Mouse (Mus musculus): Measurements from ENCODE around the gene Kif2c.

Gene Kif2c

GRCm38 (mm10) chr4:117181863-117182758 lies at the start of gene Kif2c:
Kif2c (minus strand) TSS chr4:117182639.
- DNase-seq (ENCODE audit: extremely low read depth, low read depth, low spot score): no peak

- DNase-seq (ENCODE audit: extremely low read depth, low read depth, low spot score): no peak
These were observed 48.8 kb upstream of the Kif2c start for GRCm38 (mm10) chr4:117231208-117231607.

GRCm38 (mm10) chr4:117230331-117230730 lies 47.9 kb upstream of the Kif2c start:
- DNase-seq (ENCODE audit: extremely low read depth, low read depth, low spot score): no peak

- no peak for DNase-seq (ENCODE audit: extremely low read depth, low read depth, low spot score)
These were observed 47.2 kb upstream of the Kif2c start for GRCm38 (mm10) chr4:117229590-117229989.

GRCm38 (mm10) chr4:117225250-117225649 lies 42.8 kb upstream of the Kif2c start:
- no peak for DNase-seq (ENCODE audit: extremely low read depth, low read depth, low spot score)

DNA sequence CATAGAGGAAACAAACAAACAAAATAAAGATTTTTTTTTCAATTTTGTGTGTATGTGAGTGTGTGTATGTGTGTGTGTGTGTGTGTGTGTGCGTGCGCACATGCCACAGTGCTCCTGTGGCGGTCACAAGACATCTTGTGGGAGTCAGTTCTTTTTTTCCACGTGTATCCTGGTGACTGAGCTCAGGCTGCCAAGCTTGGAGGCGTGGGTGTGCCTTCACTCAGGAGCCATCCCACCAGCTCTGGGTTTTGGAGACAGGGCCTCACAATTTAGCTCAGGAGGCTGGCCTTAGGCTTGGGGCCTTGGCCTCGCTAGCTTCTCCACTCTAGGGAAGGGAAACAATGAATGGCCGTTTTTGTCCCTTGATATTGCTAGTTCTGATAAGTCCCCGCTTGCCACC lies 41.7 kb upstream of the Kif2c start:
- no peak for DNase-seq (ENCODE audit: extremely low read depth, low read depth, low spot score)

- DNase-seq (ENCODE audit: extremely low read depth, low read depth, low spot score): no peak
These were observed 40.6 kb upstream of the Kif2c start for GRCm38 (mm10) chr4:117223001-117223400.

- no peak for DNase-seq (ENCODE audit: extremely low read depth, low read depth, low spot score)
These were observed 39.4 kb upstream of the Kif2c start for GRCm38 (mm10) chr4:117221836-117222235.

- no peak for DNase-seq (ENCODE audit: extremely low read depth, low read depth, low spot score)
These were observed 38.5 kb upstream of the Kif2c start for GRCm38 (mm10) chr4:117220741-117221515.

DNA sequence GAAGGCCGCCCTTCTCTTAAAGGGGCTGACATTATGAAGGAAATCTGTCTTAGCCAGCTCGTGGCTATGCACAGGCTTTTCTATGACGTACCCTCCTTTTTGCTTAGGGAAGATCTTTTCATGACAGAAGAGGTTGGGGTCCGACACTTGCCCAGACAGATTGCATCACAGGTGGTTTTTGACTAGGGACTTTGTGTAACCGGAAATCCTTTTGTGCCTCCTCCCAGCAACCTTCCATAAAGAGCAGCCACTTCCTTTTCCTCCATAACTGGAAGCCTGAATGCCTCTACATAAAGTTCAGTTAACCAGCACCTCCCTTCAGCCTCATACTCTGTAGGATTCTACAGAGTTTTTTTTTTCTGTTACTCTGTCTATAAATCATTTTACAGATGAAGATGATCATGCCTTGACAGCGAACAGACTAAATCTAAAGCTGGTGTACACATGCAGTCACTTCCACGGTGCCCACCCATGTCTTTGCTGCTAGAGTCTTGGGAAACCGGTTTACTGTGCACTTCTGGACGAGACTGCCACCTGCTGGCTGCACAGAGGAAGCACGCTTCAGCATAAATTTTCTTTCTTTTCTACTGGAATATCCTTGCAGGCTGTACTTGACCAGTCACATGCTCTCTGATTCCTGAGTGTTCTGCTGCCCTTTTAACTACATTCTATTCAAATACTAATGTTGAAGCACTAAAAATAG lies 36.2 kb upstream of the Kif2c start:
- no peak for DNase-seq (ENCODE audit: extremely low read depth, low read depth, low spot score)

DNA sequence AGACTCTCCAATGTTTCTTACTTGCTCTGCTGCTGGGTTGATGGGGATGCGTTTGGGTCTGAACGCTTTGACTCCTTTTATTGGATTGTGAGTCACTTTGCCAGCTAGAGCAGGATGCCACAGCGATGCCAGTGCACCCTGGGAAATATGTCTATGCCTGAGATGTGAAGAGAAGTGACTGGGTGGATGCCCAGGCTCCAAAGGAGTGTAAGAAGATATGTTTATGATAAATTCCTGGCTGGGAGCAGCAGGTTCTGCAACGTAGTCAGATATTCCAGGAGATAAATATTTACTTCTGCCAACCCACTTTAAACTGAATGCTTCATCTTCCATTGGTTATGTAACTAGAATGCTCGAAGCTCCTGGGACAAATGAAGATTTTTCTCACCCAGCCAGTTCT lies 34.6 kb upstream of the Kif2c start:
- no peak for DNase-seq (ENCODE audit: extremely low read depth, low read depth, low spot score)

GRCm38 (mm10) chr4:117214250-117214649 lies 31.8 kb upstream of the Kif2c start:
- no peak for DNase-seq (ENCODE audit: extremely low read depth, low read depth, low spot score)

- no peak for DNase-seq (ENCODE audit: extremely low read depth, low read depth, low spot score)
These were observed 28.0 kb upstream of the Kif2c start for GRCm38 (mm10) chr4:117210147-117211074.

GRCm38 (mm10) chr4:117209592-117209991 lies 27.2 kb upstream of the Kif2c start:
- DNase-seq (ENCODE audit: extremely low read depth, low read depth, low spot score): no peak

GRCm38 (mm10) chr4:117202992-117203354 lies 20.5 kb upstream of the Kif2c start:
- no peak for DNase-seq (ENCODE audit: extremely low read depth, low read depth, low spot score)

GRCm38 (mm10) chr4:117202046-117202991 lies 19.9 kb upstream of the Kif2c start:
- DNase-seq (ENCODE audit: extremely low read depth, low read depth, low spot score): no peak

DNA sequence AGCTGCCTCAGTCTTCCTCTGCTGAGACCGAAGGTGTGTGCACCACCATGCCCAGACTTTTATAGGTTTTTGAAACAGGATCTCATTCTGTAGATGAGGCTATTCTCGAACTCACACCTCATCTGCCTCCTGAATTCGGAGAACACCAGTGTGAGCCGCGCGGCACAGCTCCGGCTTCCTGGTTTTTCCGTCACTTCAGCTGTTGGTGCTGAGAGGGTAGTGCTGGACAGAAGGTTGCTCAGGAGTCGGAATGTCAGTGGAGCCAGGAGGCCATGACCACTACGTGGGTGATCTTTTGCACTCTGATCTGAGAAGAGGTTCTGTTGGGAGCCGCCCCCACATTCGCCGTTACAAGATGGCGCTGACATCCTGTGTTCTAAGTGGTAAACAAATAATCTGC lies 9.4 kb upstream of the Kif2c start:
- DNase-seq (ENCODE audit: extremely low read depth, low read depth, low spot score): no peak

DNA sequence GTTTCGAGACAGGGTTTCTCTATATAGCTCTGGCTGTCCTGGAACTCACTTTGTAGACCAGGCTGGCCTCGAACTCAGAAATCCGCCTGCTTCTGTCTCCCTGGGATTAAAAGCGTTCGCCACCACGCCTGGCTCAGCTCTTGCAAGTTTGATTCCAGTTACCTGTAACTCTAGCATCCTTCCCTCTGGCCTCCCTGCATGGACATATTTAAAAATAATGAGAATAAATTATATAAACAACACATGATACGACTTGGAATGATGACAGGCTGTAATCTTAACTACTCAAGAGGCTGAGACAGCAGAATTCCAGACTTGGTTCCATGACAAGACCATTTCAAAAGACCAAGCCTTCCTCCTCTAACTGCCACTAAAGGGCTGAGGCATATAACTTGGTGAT lies 8.2 kb upstream of the Kif2c start:
- no peak for DNase-seq (ENCODE audit: extremely low read depth, low read depth, low spot score)

DNA sequence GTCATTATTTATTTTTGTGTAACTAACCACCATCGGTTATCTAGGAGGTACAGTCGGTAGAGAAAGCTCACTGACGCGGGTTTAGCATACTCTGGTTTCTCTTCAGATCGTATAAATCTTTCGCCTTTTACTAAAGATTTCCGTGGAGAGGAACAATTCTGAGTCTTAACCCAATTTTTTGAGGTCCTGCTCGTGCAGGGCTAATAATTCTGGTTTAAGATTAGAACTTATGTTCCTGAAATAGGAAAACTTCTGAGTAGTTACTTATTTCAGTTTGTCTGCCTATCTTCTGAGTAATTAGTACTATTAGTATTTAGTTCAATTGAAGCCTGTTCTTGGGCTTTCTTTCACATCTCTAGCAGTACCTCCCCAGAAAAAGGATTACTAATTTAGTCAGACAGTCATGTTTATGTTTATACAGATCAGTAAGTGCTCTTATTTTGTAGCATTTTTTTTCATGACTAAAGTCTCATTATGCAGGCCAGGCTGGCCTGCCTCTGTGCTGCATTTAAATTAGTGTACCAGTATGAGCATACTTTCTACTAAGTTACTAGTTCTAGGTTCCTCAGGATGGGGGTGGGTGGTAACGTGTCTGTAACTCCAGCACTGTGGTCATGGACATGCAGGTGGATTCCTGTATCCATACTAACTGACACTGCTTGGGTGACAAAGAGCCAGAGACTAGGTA lies 7.6 kb upstream of the Kif2c start:
- no peak for DNase-seq (ENCODE audit: extremely low read depth, low read depth, low spot score)

Measured in fat pad, adult 2 months (tissue).